Mouse (Mus musculus) right cerebral cortex, postnatal 10 days (tissue): ENCODE measurements around the gene Scyl1.

Experiments used
- DNase-seq, 2 experiments: peaks; one replicate each; pipeline ENCODE4 v3.0.0; 2021; ENCODE audit warnings: low spot score in 2 of 2

The Scyl1 gene

GRCm38 (mm10) chr19:5803041-5803880 is 32.0 kb upstream of the Scyl1 start:
- DNase-seq, result peak; percentile 99 to 100

GRCm38 (mm10) chr19:5802787-5803040 is 31.5 kb upstream of the Scyl1 start:
- DNase-seq, result no peak

- DNase-seq, result peak; percentile 97
Measured at GRCm38 (mm10) chr19:5802011-5802786, 31.0 kb upstream of the Scyl1 start.

- DNase-seq, result no peak
Measured at GRCm38 (mm10) chr19:5801432-5801964, 30.3 kb upstream of the Scyl1 start.

GRCm38 (mm10) chr19:5800632-5801431 is 29.6 kb upstream of the Scyl1 start:
- DNase-seq, result peak in 1 of 2 experiments; percentile 44

- no peak for DNase-seq
Measured at GRCm38 (mm10) chr19:5800350-5800631, 29.1 kb upstream of the Scyl1 start.

- peak in 1 of 2 experiments; percentile 39 for DNase-seq
Measured at GRCm38 (mm10) chr19:5799566-5800349, 28.5 kb upstream of the Scyl1 start.

- DNase-seq, result no peak
Measured at GRCm38 (mm10) chr19:5798700-5799479, 27.7 kb upstream of the Scyl1 start.

GRCm38 (mm10) chr19:5797381-5798111 is 26.3 kb upstream of the Scyl1 start:
- DNase-seq, result no peak

GRCm38 (mm10) chr19:5796573-5797111 is 25.4 kb upstream of the Scyl1 start:
- no peak for DNase-seq

- DNase-seq, result no peak
Measured at GRCm38 (mm10) chr19:5795668-5796572, 24.7 kb upstream of the Scyl1 start.

GRCm38 (mm10) chr19:5794771-5795576 is 23.8 kb upstream of the Scyl1 start:
- peak in 1 of 2 experiments; percentile 37 for DNase-seq

- peak in 1 of 2 experiments; percentile 48 for DNase-seq
Measured at GRCm38 (mm10) chr19:5793917-5794770, 22.9 kb upstream of the Scyl1 start.

GRCm38 (mm10) chr19:5793116-5793515 is 21.9 kb upstream of the Scyl1 start:
- peak; percentile 69 to 72 for DNase-seq

GRCm38 (mm10) chr19:5791329-5791728 is 20.1 kb upstream of the Scyl1 start:
- no peak for DNase-seq

- DNase-seq, result no peak
Measured at GRCm38 (mm10) chr19:5789066-5789465, 17.8 kb upstream of the Scyl1 start.

- DNase-seq, result no peak
Measured at GRCm38 (mm10) chr19:5788620-5789019, 17.4 kb upstream of the Scyl1 start.
